Mouse (Mus musculus): ENCODE measurements around the gene Pigc. TPM values are rescaled to one million over a fixed set of nuclear protein-coding genes. Genes with fewer than 3 reads are reported as not detected.

Pigc gene
- polyA plus RNA-seq, 1 experiment from 2014 or later, result 20.7 TPM

GRCm38 (mm10) chr1:161927976-161928375 is 41.0 kb upstream of the Pigc start:
- Histone ChIP-seq H3K36me3 (replicated peaks; ENCODE audit: insufficient read depth, low read length) (no peaks in the 10 kb centered on the region), H3K4me3 (ENCODE audit: low read depth, low read length) (no peak overlapping the region), H3K9ac (replicated peaks) (no peak overlapping the region), H3K27ac (ENCODE audit: low read depth) (no peak overlapping the region), H3K27me3 (ENCODE audit: insufficient read depth, low read length) (no peaks in the 10 kb centered on the region), H3K9me3 (ENCODE audit: low read length) (no peaks in the 10 kb centered on the region), H3K4me1 (ENCODE audit: insufficient read depth) (no peaks in the 10 kb centered on the region), H3K4me2 (ENCODE audit: low read depth, low read length) (no peak overlapping the region)
- DNase-seq, result no peak
- no peak for ATAC-seq
- WGBS (ENCODE audit: insufficient replicate concordance), result 75% methylated on average over 2 of the region's 2 CpGs
- TF ChIP-seq CTCF (IDR thresholded peaks at IDR 0.05; ENCODE audit: low read depth), result no peak
- no peak for TF ChIP-seq EP300 (IDR thresholded peaks at IDR 0.05; ENCODE audit: low read depth)

- 65% methylated on average over 4 of the region's 4 CpGs for WGBS (ENCODE audit: insufficient replicate concordance)
- Histone ChIP-seq H3K4me1 (ENCODE audit: insufficient read depth) (no peaks in the 10 kb centered on the region), H3K4me3 (ENCODE audit: low read depth, low read length) (no peak overlapping the region), H3K27ac (ENCODE audit: low read depth) (no peak overlapping the region), H3K9ac (replicated peaks) (no peak overlapping the region), H3K36me3 (replicated peaks; ENCODE audit: insufficient read depth, low read length) (no peaks in the 10 kb centered on the region), H3K4me2 (ENCODE audit: low read depth, low read length) (no peak overlapping the region), H3K27me3 (ENCODE audit: insufficient read depth, low read length) (no peaks in the 10 kb centered on the region), H3K9me3 (ENCODE audit: low read length) (no peaks in the 10 kb centered on the region)
- ATAC-seq (no peak), DNase-seq (no peak)
- TF ChIP-seq EP300 (IDR thresholded peaks at IDR 0.05; ENCODE audit: low read depth), result no peak
- TF ChIP-seq CTCF (IDR thresholded peaks at IDR 0.05; ENCODE audit: low read depth), result no peak
Observed at GRCm38 (mm10) chr1:161931313-161931712, 37.7 kb upstream of the Pigc start.

GRCm38 (mm10) chr1:161931817-161932216 is 37.2 kb upstream of the Pigc start:
- Histone ChIP-seq H3K27ac (ENCODE audit: low read depth) (no peak overlapping the region), H3K4me2 (ENCODE audit: low read depth, low read length) (no peak overlapping the region), H3K4me1 (ENCODE audit: insufficient read depth) (no peaks in the 10 kb centered on the region), H3K9ac (replicated peaks) (no peak overlapping the region), H3K27me3 (ENCODE audit: insufficient read depth, low read length) (no peaks in the 10 kb centered on the region), H3K9me3 (ENCODE audit: low read length) (no peaks in the 10 kb centered on the region), H3K4me3 (ENCODE audit: low read depth, low read length) (no peak overlapping the region), H3K36me3 (replicated peaks; ENCODE audit: insufficient read depth, low read length) (no peaks in the 10 kb centered on the region)
- ATAC-seq (no peak), DNase-seq (no peak)
- TF ChIP-seq CTCF (IDR thresholded peaks at IDR 0.05; ENCODE audit: low read depth), result no peak
- TF ChIP-seq EP300 (IDR thresholded peaks at IDR 0.05; ENCODE audit: low read depth), result no peak
- WGBS (ENCODE audit: insufficient replicate concordance), result 91% methylated on average over 10 of the region's 10 CpGs

- Histone ChIP-seq H3K4me3 (ENCODE audit: low read depth, low read length) (no peak overlapping the region), H3K4me2 (ENCODE audit: low read depth, low read length) (no peak overlapping the region), H3K4me1 (ENCODE audit: insufficient read depth) (no peaks in the 10 kb centered on the region), H3K9ac (replicated peaks) (no peak overlapping the region), H3K27me3 (ENCODE audit: insufficient read depth, low read length) (no peaks in the 10 kb centered on the region), H3K9me3 (ENCODE audit: low read length) (no peaks in the 10 kb centered on the region), H3K36me3 (replicated peaks; ENCODE audit: insufficient read depth, low read length) (no peaks in the 10 kb centered on the region), H3K27ac (ENCODE audit: low read depth) (no peak overlapping the region)
- TF ChIP-seq CTCF (IDR thresholded peaks at IDR 0.05; ENCODE audit: low read depth) (no peak), EP300 (IDR thresholded peaks at IDR 0.05; ENCODE audit: low read depth) (no peak)
- DNase-seq (no peak), ATAC-seq (no peak)
- WGBS (ENCODE audit: insufficient replicate concordance), result 72% methylated on average over 4 of the region's 4 CpGs
Observed at GRCm38 (mm10) chr1:161932286-161932685, 36.7 kb upstream of the Pigc start.

- Histone ChIP-seq H3K36me3 (replicated peaks; ENCODE audit: insufficient read depth, low read length) (no peaks in the 10 kb centered on the region), H3K9ac (replicated peaks) (no peak overlapping the region), H3K4me2 (ENCODE audit: low read depth, low read length) (no peak overlapping the region), H3K27ac (ENCODE audit: low read depth) (no peak overlapping the region), H3K4me3 (ENCODE audit: low read depth, low read length) (no peak overlapping the region), H3K4me1 (ENCODE audit: insufficient read depth) (no peaks in the 10 kb centered on the region), H3K27me3 (ENCODE audit: insufficient read depth, low read length) (no peaks in the 10 kb centered on the region), H3K9me3 (ENCODE audit: low read length) (no peaks in the 10 kb centered on the region)
- TF ChIP-seq CTCF (IDR thresholded peaks at IDR 0.05; ENCODE audit: low read depth) (no peak), EP300 (IDR thresholded peaks at IDR 0.05; ENCODE audit: low read depth) (no peak)
- no peak for ATAC-seq
- no peak for DNase-seq
- 79% methylated on average over 2 of the region's 2 CpGs for WGBS (ENCODE audit: insufficient replicate concordance)
Observed at GRCm38 (mm10) chr1:161942082-161942481, 26.9 kb upstream of the Pigc start.

- TF ChIP-seq EP300 (IDR thresholded peaks at IDR 0.05; ENCODE audit: low read depth) (no peak), CTCF (IDR thresholded peaks at IDR 0.05; ENCODE audit: low read depth) (no peak)
- no peak overlapping the region for H3K4me3 ChIP-seq (ENCODE audit: low read depth, low read length)
- WGBS (ENCODE audit: insufficient replicate concordance), result 62% methylated on average over 5 of the region's 5 CpGs
- H3K4me1 ChIP-seq (ENCODE audit: insufficient read depth), result no peaks in the 10 kb centered on the region; the same call in 1 of the 2 replicates
- H3K4me2 ChIP-seq (ENCODE audit: low read depth, low read length), result no peak overlapping the region
- H3K36me3 ChIP-seq (replicated peaks; ENCODE audit: insufficient read depth, low read length), result no peaks in the 10 kb centered on the region
- no peak overlapping the region for H3K27ac ChIP-seq (ENCODE audit: low read depth)
- peak; percentile 65 for ATAC-seq
- DNase-seq, result no peak
- no peaks in the 10 kb centered on the region for H3K27me3 ChIP-seq (ENCODE audit: insufficient read depth, low read length)
- H3K9me3 ChIP-seq (ENCODE audit: low read length), result no peaks in the 10 kb centered on the region
- no peak overlapping the region for H3K9ac ChIP-seq (replicated peaks)
Observed at GRCm38 (mm10) chr1:161951009-161951779, 17.8 kb upstream of the Pigc start.
